Mouse (Mus musculus) spleen, adult 2 months (tissue): Measurements from ENCODE around the gene Nfatc3.

Experiments
- CTCF ChIP-seq: fragments of 200-500 bp; IDR thresholded peaks from 2 replicates; pipeline ENCODE4 v1.5.1; 2011; ENCODE audit warnings: mild to moderate bottlenecking, inconsistent platforms; ENCODE audit not compliant: insufficient read depth, insufficient read length, insufficient replicate concordance; ENCODE audit errors: extremely low read depth
- POLR2A ChIP-seq: fragments of 200-500 bp; IDR thresholded peaks from 2 replicates; pipeline ENCODE4 v1.6.1; 2011; ENCODE audit warnings: low read depth, low read length, inconsistent platforms

DNA sequence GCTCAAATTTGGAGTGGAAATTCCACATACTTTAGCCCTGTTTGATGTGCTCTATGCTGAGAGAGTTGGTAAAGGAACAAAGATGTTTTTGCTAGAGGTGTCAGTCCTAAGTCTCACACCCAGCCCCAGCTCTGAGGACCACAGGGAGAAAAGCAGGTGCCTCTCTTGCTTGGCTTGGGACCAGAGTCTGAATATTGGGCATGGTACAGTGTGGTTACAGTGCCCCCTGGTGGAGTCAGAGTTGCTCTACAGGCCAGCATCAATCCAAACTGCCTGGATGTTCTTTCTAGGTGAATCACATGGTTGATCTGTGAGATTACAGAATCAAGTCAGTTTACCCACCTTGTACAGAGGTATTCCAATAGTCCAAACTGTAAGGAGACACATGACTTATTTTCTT lies 36.2 kb upstream of the Nfatc3 start:
- TF ChIP-seq CTCF: peak; percentile 91; the same call in 1 of the 2 replicates
- no peak for TF ChIP-seq POLR2A
